Mouse (Mus musculus) monocyte, adult 2 months (primary cell): ENCODE data around the gene Shd.

Source experiments
- DNase-seq, 2 experiments: peaks; one replicate each; pipeline ENCODE4 v3.0.0; 2022; ENCODE audit warnings: low spot score in 2 of 2, low read depth in 1 of 2

Gene Shd

GRCm38 (mm10) chr17:56024476-56024875, 54.2 kb downstream of the Shd start:
- DNase-seq = no peak

- no peak for DNase-seq
These were observed 54.7 kb downstream of the Shd start for GRCm38 (mm10) chr17:56024931-56025330.
